Mouse (Mus musculus): ENCODE results near the gene Ttc7. TPM values are rescaled to one million over a fixed set of nuclear protein-coding genes. Genes with fewer than 3 reads are reported as not detected.

Ttc7 gene
- total and polyA plus RNA-seq, 3 experiments, result 22.8 to 42.4 TPM; not detected in 1

GRCm38 (mm10) chr17:87377536-87377935 lies 94.8 kb downstream of the Ttc7 start:
- no peak for DNase-seq (ENCODE audit: low read depth, low spot score)
- no peak overlapping the region for H3K27ac ChIP-seq (ENCODE audit: control insufficient read depth, low read depth, low read length)
- no peak for TF ChIP-seq MAZ (IDR thresholded peaks at IDR 0.05; ENCODE audit: low read depth, low read length)
- no peak for TF ChIP-seq BHLHE40 (IDR thresholded peaks at IDR 0.05; ENCODE audit: borderline replicate concordance, low read depth, low read length)
- no peak for TF ChIP-seq TAL1 (IDR thresholded peaks at IDR 0.05; ENCODE audit: low read length)
- no peak for TF ChIP-seq TCF12 (IDR thresholded peaks at IDR 0.05; ENCODE audit: low read depth, low read length)
- no peaks in the 10 kb centered on the region for H3K36me3 ChIP-seq (ENCODE audit: control insufficient read depth in 1 of 2, insufficient read depth in 2 of 2, low read length in 2 of 2)
- no peaks in the 10 kb centered on the region for H3K27me3 ChIP-seq (ENCODE audit: control insufficient read depth in 1 of 2, insufficient read depth in 2 of 2, low read length in 2 of 2)
- H3K4me1 ChIP-seq (ENCODE audit: control insufficient read depth in 1 of 2, insufficient read depth in 2 of 2, low read length in 2 of 2), result no peaks in the 10 kb centered on the region
- H3K9ac ChIP-seq (ENCODE audit: control insufficient read depth, low read depth, low read length, poor library complexity, severe bottlenecking), result no peak overlapping the region
- no peak overlapping the region for H3K4me3 ChIP-seq (ENCODE audit: control insufficient read depth in 1 of 2, insufficient read depth in 1 of 2, low read depth in 2 of 2, low read length in 2 of 2)
- H3K79me2 ChIP-seq (ENCODE audit: control insufficient read depth, insufficient read depth, low read length, poor library complexity), result no peaks in the 10 kb centered on the region
- H3K9me3 ChIP-seq (replicated peaks; ENCODE audit: insufficient read depth, low read length), result no peaks in the 10 kb centered on the region

GRCm38 (mm10) chr17:87378354-87379159 lies 95.9 kb downstream of the Ttc7 start:
- no peak overlapping the region for H3K9ac ChIP-seq (ENCODE audit: control insufficient read depth, low read depth, low read length, poor library complexity, severe bottlenecking)
- no peaks in the 10 kb centered on the region for H3K79me2 ChIP-seq (ENCODE audit: control insufficient read depth, insufficient read depth, low read length, poor library complexity)
- no peak overlapping the region for H3K4me3 ChIP-seq (ENCODE audit: control insufficient read depth in 1 of 2, insufficient read depth in 1 of 2, low read depth in 2 of 2, low read length in 2 of 2)
- H3K9me3 ChIP-seq (replicated peaks; ENCODE audit: insufficient read depth, low read length), result no peaks in the 10 kb centered on the region
- TF ChIP-seq MAFK (IDR thresholded peaks at IDR 0.05; ENCODE audit: borderline replicate concordance, low read depth, low read length) (no peak), KAT2A (conservative IDR thresholded peaks at IDR 0.05; ENCODE audit: low read depth, low read length) (no peak), GABPA (IDR thresholded peaks at IDR 0.05; ENCODE audit: low read depth, low read length) (no peak), ZMIZ1 (IDR thresholded peaks at IDR 0.05; ENCODE audit: low read depth, low read length) (no peak), ZKSCAN1 (IDR thresholded peaks at IDR 0.05; ENCODE audit: low read depth, low read length) (no peak), JUND (IDR thresholded peaks at IDR 0.05; ENCODE audit: low read depth, low read length) (no peak), POLR2AphosphoS2 (IDR thresholded peaks at IDR 0.05; ENCODE audit: low read length) (no peak)
- no peaks in the 10 kb centered on the region for H3K36me3 ChIP-seq (ENCODE audit: control insufficient read depth in 1 of 2, insufficient read depth in 2 of 2, low read length in 2 of 2)
- H3K27ac ChIP-seq (ENCODE audit: control insufficient read depth, low read depth, low read length), result no peak overlapping the region
- no peak for DNase-seq (ENCODE audit: low read depth, low spot score)
- H3K4me1 ChIP-seq (ENCODE audit: control insufficient read depth in 1 of 2, insufficient read depth in 2 of 2, low read length in 2 of 2), result no peaks in the 10 kb centered on the region
- H3K27me3 ChIP-seq (ENCODE audit: control insufficient read depth in 1 of 2, insufficient read depth in 2 of 2, low read length in 2 of 2), result no peaks in the 10 kb centered on the region

GRCm38 (mm10) chr17:87379160-87379624 lies 96.5 kb downstream of the Ttc7 start:
- DNase-seq (ENCODE audit: low read depth, low spot score), result no peak
- Histone ChIP-seq H3K4me1 (ENCODE audit: control insufficient read depth in 1 of 2, insufficient read depth in 2 of 2, low read length in 2 of 2) (no peaks in the 10 kb centered on the region), H3K36me3 (ENCODE audit: control insufficient read depth in 1 of 2, insufficient read depth in 2 of 2, low read length in 2 of 2) (no peaks in the 10 kb centered on the region), H3K4me3 (ENCODE audit: control insufficient read depth in 1 of 2, insufficient read depth in 1 of 2, low read depth in 2 of 2, low read length in 2 of 2) (no peak overlapping the region), H3K9me3 (replicated peaks; ENCODE audit: insufficient read depth, low read length) (no peaks in the 10 kb centered on the region), H3K27ac (ENCODE audit: control insufficient read depth, low read depth, low read length) (no peak overlapping the region), H3K9ac (ENCODE audit: control insufficient read depth, low read depth, low read length, poor library complexity, severe bottlenecking) (no peak overlapping the region), H3K79me2 (ENCODE audit: control insufficient read depth, insufficient read depth, low read length, poor library complexity) (no peaks in the 10 kb centered on the region), H3K27me3 (ENCODE audit: control insufficient read depth in 1 of 2, insufficient read depth in 2 of 2, low read length in 2 of 2) (no peaks in the 10 kb centered on the region)
- TF ChIP-seq ZNF384 (IDR thresholded peaks at IDR 0.05; ENCODE audit: low read depth, low read length) (no peak), MYC (IDR thresholded peaks at IDR 0.05; ENCODE audit: low read depth, low read length) (no peak), BHLHE40 (IDR thresholded peaks at IDR 0.05; ENCODE audit: borderline replicate concordance, low read depth, low read length) (no peak), ZC3H11A (IDR thresholded peaks at IDR 0.05; ENCODE audit: low read depth, low read length) (no peak), SIN3A (IDR thresholded peaks at IDR 0.05; ENCODE audit: low read length) (no peak), GABPA (IDR thresholded peaks at IDR 0.05; ENCODE audit: low read depth, low read length) (no peak), TCF12 (IDR thresholded peaks at IDR 0.05; ENCODE audit: low read depth, low read length) (no peak), ZMIZ1 (IDR thresholded peaks at IDR 0.05; ENCODE audit: low read depth, low read length) (no peak)

Measured in MEL (cell line).